Comparison of ENCODE assay signal across 8 mouse cellular contexts in the genomic region with DNA sequence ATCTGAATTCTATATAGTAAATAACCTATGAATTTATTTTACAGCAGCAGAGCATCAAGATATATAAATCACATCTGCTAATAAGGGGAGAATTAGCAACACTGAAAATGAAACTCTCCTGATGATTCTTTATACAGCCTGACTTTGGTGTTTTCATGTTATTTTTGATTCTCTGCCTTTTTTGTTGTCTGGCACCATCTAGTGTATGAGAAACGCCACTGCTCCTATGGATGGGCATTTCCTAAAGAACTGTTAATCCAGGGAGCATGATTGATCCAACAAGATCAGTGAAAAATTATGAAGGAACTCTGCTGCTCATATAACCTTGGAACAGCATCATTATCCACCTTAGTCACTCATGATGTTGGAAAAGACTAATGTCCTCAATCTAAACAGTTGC. TPM values are rescaled to one million over a fixed set of nuclear protein-coding genes. Genes with fewer than 3 reads are reported as not detected.
A peak's percentile ranks its signal among the peaks of the same experiment; 100 is the strongest.
DNase-seq lines count a peak whose midpoint lies in the region; ATAC-seq and TF ChIP-seq lines count a peak whose summit lies in the region.

No protein-coding gene starts in this region.

- WGBS in heart, embryonic 11.5 days (ENCODE audit: insufficient replicate concordance): 0% methylated on average over 1 of the region's 1 CpGs
- WGBS in hindbrain, embryonic 12.5 days: 6% methylated on average over 1 of the region's 1 CpGs
- 5% methylated on average over 1 of the region's 1 CpGs for WGBS in intestine, embryonic 16.5 days

- peak; percentile 61 to 83; a peak in 3 of 4 replicates for TF ChIP-seq CTCF in CH12.LX (conservative IDR thresholded peaks at IDR 0.05 in 1 of 2, IDR thresholded peaks at IDR 0.05 in 1 of 2; ENCODE audit: low read depth in 2 of 2, low read length in 2 of 2)

- no peak overlapping the region for H3K4me2 ChIP-seq in heart, embryonic 11.5 days
- no peak overlapping the region for H3K4me2 ChIP-seq in CH12.LX (ENCODE audit: insufficient read depth, low read depth, poor library complexity, severe bottlenecking)
- H3K4me2 ChIP-seq in hindbrain, embryonic 12.5 days (replicated peaks): no peak overlapping the region
- no peak overlapping the region for H3K4me2 ChIP-seq in intestine, embryonic 16.5 days (ENCODE audit: low read depth, low read length)

- ATAC-seq in heart, embryonic 11.5 days (replicated peaks; ENCODE audit: insufficient number of reproducible peaks, low FRiP score, low TSS enrichment): no peak
- ATAC-seq in hindbrain, embryonic 12.5 days (ENCODE audit: low FRiP score): peak; percentile 26; the same call in 1 of the 2 replicates
- no peak for ATAC-seq in intestine, embryonic 16.5 days

- no peaks in the 10 kb centered on the region for H3K79me2 ChIP-seq in CH12.LX (replicated peaks; ENCODE audit: control insufficient read depth, extremely low read depth, insufficient read depth, poor library complexity, severe bottlenecking)

- H3K36me3 ChIP-seq in heart, embryonic 11.5 days (ENCODE audit: control insufficient read depth, insufficient read depth, low read length): no peaks in the 10 kb centered on the region
- H3K36me3 ChIP-seq in CH12.LX (replicated peaks in 1 of 2; ENCODE audit: control insufficient read depth in 1 of 2, insufficient read depth in 1 of 2, low read length in 1 of 2): no peaks in the 10 kb centered on the region
- H3K36me3 ChIP-seq in hindbrain, embryonic 12.5 days: no peaks in the 10 kb centered on the region
- H3K36me3 ChIP-seq in intestine, embryonic 16.5 days (ENCODE audit: control insufficient read depth, insufficient read depth, low read length): no peaks in the 10 kb centered on the region

- no peaks in the 10 kb centered on the region for H3K4me1 ChIP-seq in heart, embryonic 11.5 days (ENCODE audit: control insufficient read depth, insufficient read depth, low read length)
- no peaks in the 10 kb centered on the region for H3K4me1 ChIP-seq in CH12.LX (ENCODE audit: control insufficient read depth in 1 of 2, insufficient read depth in 2 of 2)
- no peaks in the 10 kb centered on the region for H3K4me1 ChIP-seq in hindbrain, embryonic 12.5 days
- no peaks in the 10 kb centered on the region for H3K4me1 ChIP-seq in intestine, embryonic 16.5 days (ENCODE audit: control insufficient read depth, insufficient read depth, low read length)

- no peak for TF ChIP-seq EP300 in CH12.LX (IDR thresholded peaks at IDR 0.05; ENCODE audit: low read length)

- no peaks in the 10 kb centered on the region for H3K27me3 ChIP-seq in heart, embryonic 11.5 days (ENCODE audit: control insufficient read depth, insufficient read depth, low read length)
- H3K27me3 ChIP-seq in CH12.LX (replicated peaks): no peaks in the 10 kb centered on the region
- H3K27me3 ChIP-seq in hindbrain, embryonic 12.5 days: no peaks in the 10 kb centered on the region
- no peaks in the 10 kb centered on the region for H3K27me3 ChIP-seq in intestine, embryonic 16.5 days (replicated peaks; ENCODE audit: control insufficient read depth, insufficient read depth, low read length)

- H3K9ac ChIP-seq in heart, embryonic 11.5 days (ENCODE audit: low read depth, low read length): no peak overlapping the region
- no peak overlapping the region for H3K9ac ChIP-seq in CH12.LX (ENCODE audit: insufficient read depth, low read depth)
- no peak overlapping the region for H3K9ac ChIP-seq in hindbrain, embryonic 12.5 days
- H3K9ac ChIP-seq in intestine, embryonic 16.5 days (ENCODE audit: low read depth, low read length): no peak overlapping the region

- TF ChIP-seq RAD21 in CH12.LX (IDR thresholded peaks at IDR 0.05; ENCODE audit: low read depth, low read length): peak; percentile 86

- no peak for TF ChIP-seq POLR2A in CH12.LX (IDR thresholded peaks at IDR 0.05; ENCODE audit: low read depth, low read length)

- H3K4me3 ChIP-seq in heart, embryonic 11.5 days (ENCODE audit: low read depth, low read length): no peak overlapping the region
- H3K4me3 ChIP-seq in CH12.LX (replicated peaks in 1 of 3; ENCODE audit: low read depth in 2 of 3, low read length in 2 of 3, poor library complexity in 1 of 3): no peak overlapping the region
- H3K4me3 ChIP-seq in hindbrain, embryonic 12.5 days: no peak overlapping the region
- H3K4me3 ChIP-seq in intestine, embryonic 16.5 days (ENCODE audit: low read length): no peak overlapping the region

- intact Hi-C loops in left cerebral cortex, postnatal 25 days (cut with DNase I): loop anchor here (5.0 kb wide), 2 partner anchors 225 to 410 kb away; no protein-coding TSS in a partner anchor

- no peaks in the 10 kb centered on the region for H3K9me3 ChIP-seq in heart, embryonic 11.5 days (replicated peaks; ENCODE audit: control insufficient read depth, low read length)
- H3K9me3 ChIP-seq in CH12.LX (replicated peaks; ENCODE audit: low read length): no peaks in the 10 kb centered on the region
- no peaks in the 10 kb centered on the region for H3K9me3 ChIP-seq in hindbrain, embryonic 12.5 days (replicated peaks)
- H3K9me3 ChIP-seq in intestine, embryonic 16.5 days (ENCODE audit: control insufficient read depth, low read length): no peaks in the 10 kb centered on the region

- in situ Hi-C loops in CH12.LX (cut with MboI; ENCODE audit: low pct_ligation_motif_present, low pct_unique_long_range_greater_than_20kb, low sequenced_read_pairs): loop anchor here (25.0 kb wide), 1 partner anchor 135 kb away; no protein-coding TSS in a partner anchor

- dilution Hi-C loops in CH12.LX (cut with MboI; ENCODE audit: extremely low pct_ligation_motif_present, extremely low pct_unique_long_range_greater_than_20kb, low sequenced_read_pairs): no loop called here

- H3K27ac ChIP-seq in heart, embryonic 11.5 days (ENCODE audit: low read depth, low read length): no peak overlapping the region
- H3K27ac ChIP-seq in CH12.LX (ENCODE audit: insufficient read depth, low read depth): no peak overlapping the region
- no peak overlapping the region for H3K27ac ChIP-seq in hindbrain, embryonic 12.5 days
- no peak overlapping the region for H3K27ac ChIP-seq in intestine, embryonic 16.5 days (ENCODE audit: low read length)

- peak; percentile 2 to 49 for DNase-seq in heart, adult 18-20 months
- DNase-seq in CH12.LX (ENCODE audit: extremely low read depth): peak; percentile 37
- peak; percentile 56 to 60 for DNase-seq in cerebellum, postnatal 10 days
- DNase-seq in left cerebral cortex, postnatal 25 days (ENCODE audit: low spot score in 2 of 2): peak; percentile 51 to 71
- peak; percentile 6 for DNase-seq in right cerebral cortex, postnatal 14 days

TF ChIP-seq in CH12.LX, 34 proteins besides CTCF, POLR2A, EP300 and RAD21:
- TF ChIP-seq SMC3 (IDR thresholded peaks at IDR 0.05; ENCODE audit: low read depth, low read length) (peak; percentile 70), UBTF (IDR thresholded peaks at IDR 0.05; ENCODE audit: low read depth, low read length) (no peak)
TF ChIP-seq in CH12.LX: peak in this region for 1.

RNA-seq across cellular contexts. Expression of gene Herc3, which starts 59.3 kb away (rescaled TPM):
- 10 to 100 TPM; 57.3 to 63.8 TPM for total RNA-seq in heart, adult 18-20 months (2021)
- 18.5 and 20.7 TPM in 2 replicates for polyA plus RNA-seq in heart, embryonic 11.5 days (2014; fragmentation: Nextera tagmentation; extraction: Ambion mirVana)
- total RNA-seq in CH12.LX (2012; rRNA removed): 10.9 and 15.7 TPM in 2 replicates
- total RNA-seq in CH12.LX (2014; rRNA removed): 15.8 and 17.8 TPM in 2 replicates
- polyA plus RNA-seq in CH12.LX (2012; ENCODE audit: insufficient read length, low read depth): 18.4 and 19.1 TPM in 2 replicates
- polyA plus RNA-seq in hindbrain, embryonic 12.5 days (2016; fragmentation: Nextera tagmentation; extraction: Ambion mirVana): 17.6 and 18.3 TPM in 2 replicates
- 100 to 1,000 TPM; 168 to 293 TPM for total RNA-seq in left cerebral cortex, postnatal 25 days (2021)
- polyA plus RNA-seq in intestine, embryonic 16.5 days (2015; fragmentation: Nextera tagmentation; extraction: Ambion mirVana): 13.4 and 13.8 TPM in 2 replicates

Comparison
In these comparisons a context has a peak if more than half of its experiments do, and no peak if none do; other contexts are left out.
1. DNase-seq: peak in every context shown above with its lines; median percentile 61 in left cerebral cortex, postnatal 25 days; 58 in cerebellum, postnatal 10 days; 37 in CH12.LX; 26 in heart, adult 18-20 months; 6 in right cerebral cortex, postnatal 14 days.